Mouse (Mus musculus): Measurements from ENCODE around the gene Ubr7. TPM values are rescaled to one million over a fixed set of nuclear protein-coding genes. Genes with fewer than 3 reads are reported as not detected.

The Ubr7 gene
- polyA plus RNA-seq, 1 experiment from 2014 or later, result 45.8 TPM

DNA sequence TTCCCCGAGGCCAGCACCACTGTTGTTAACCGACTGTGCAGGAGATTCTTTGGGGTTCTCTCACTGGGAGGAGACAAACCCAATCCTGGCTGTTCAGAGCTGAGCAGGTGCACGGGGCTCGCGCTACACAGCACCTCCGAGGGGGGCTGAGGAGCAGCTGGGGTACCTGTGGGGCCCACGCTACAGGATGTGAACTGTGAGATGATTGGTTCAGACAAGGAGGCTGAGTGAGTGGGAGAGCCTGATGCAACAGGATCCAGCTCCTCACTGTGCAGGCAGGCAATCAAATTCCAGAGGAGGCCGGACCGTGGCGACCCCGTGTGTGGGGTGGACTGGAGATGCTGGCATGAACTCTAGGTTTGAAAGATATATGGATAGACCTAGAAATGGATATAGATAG is 35.3 kb upstream of the Ubr7 start:
- ATAC-seq (ENCODE audit: low read depth), result no peak; the same call in 1 of the 2 replicates
- Histone ChIP-seq H3K4me1 (ENCODE audit: control insufficient read depth, insufficient read depth, low read length) (0 out of 2 replicates have a peak, but pooled peaks cover 4% of the 10 kb centered on the region), H3K36me3 (ENCODE audit: control insufficient read depth, insufficient read depth, low read length) (no peaks in the 10 kb centered on the region), H3K27me3 (replicated peaks; ENCODE audit: control insufficient read depth, insufficient read depth, low read length) (no peaks in the 10 kb centered on the region), H3K27ac (replicated peaks; ENCODE audit: low read depth, low read length) (no peak overlapping the region), H3K9ac (ENCODE audit: low read depth, low read length) (no peak overlapping the region), H3K9me3 (ENCODE audit: control insufficient read depth, low read length) (no peaks in the 10 kb centered on the region), H3K4me2 (ENCODE audit: low read depth, low read length) (no peak overlapping the region), H3K4me3 (ENCODE audit: low read depth, low read length) (no peak overlapping the region)
- no peak for DNase-seq (ENCODE audit: low spot score)
- 43% methylated on average over 11 of the region's 11 CpGs for WGBS

DNA sequence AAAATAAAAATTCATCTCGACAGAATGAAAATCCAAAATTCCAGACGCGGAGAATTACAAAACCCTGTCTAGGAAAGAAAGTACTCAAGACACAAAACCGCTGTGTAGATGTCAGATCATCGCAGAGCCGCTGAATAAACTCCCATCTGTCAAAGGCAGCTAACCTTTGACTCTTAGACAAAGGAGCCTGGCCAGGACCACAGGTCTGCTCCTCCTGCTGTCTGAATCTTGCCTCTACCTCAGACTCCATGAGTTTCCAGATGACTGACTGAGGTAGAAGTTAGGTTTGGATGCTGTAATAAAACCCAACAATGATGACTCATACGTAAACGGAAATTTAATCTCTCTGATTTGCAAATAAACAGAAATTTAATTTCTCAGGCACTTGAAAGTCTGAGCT is 34.8 kb upstream of the Ubr7 start:
- no peak for DNase-seq (ENCODE audit: low spot score)
- 68% methylated on average over 8 of the region's 8 CpGs for WGBS

DNA sequence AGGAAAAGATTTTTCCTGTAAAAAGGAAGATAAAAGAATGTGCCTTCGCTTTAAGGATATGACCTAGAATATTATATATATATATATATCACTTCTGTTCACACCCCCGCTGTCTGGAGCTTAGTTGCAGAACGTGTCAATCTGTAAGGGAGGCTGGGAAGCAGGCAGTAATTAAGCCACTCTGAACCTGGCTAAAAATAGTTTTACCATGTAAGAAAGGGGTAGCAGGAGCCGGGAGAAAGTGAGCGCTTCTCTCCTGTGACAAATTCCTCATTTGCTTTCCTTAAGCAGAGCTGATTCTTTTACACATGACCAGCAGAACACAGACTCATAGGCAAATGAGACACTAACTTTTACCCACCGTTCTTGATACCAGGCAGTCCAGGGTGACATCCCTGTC is 33.9 kb upstream of the Ubr7 start:
- Histone ChIP-seq H3K36me3 (ENCODE audit: control insufficient read depth, insufficient read depth, low read length) (no peaks in the 10 kb centered on the region), H3K4me2 (ENCODE audit: low read depth, low read length) (no peak overlapping the region), H3K9ac (ENCODE audit: low read depth, low read length) (no peak overlapping the region), H3K27me3 (replicated peaks; ENCODE audit: control insufficient read depth, insufficient read depth, low read length) (no peaks in the 10 kb centered on the region), H3K4me3 (ENCODE audit: low read depth, low read length) (no peak overlapping the region), H3K4me1 (ENCODE audit: control insufficient read depth, insufficient read depth, low read length) (0 out of 2 replicates have a peak, but pooled peaks cover 4% of the 10 kb centered on the region), H3K27ac (replicated peaks; ENCODE audit: low read depth, low read length) (no peak overlapping the region), H3K9me3 (ENCODE audit: control insufficient read depth, low read length) (no peaks in the 10 kb centered on the region)
- ATAC-seq (ENCODE audit: low read depth) (no peak), DNase-seq (ENCODE audit: low spot score) (no peak)
- 60% methylated on average over 6 of the region's 6 CpGs for WGBS

More for the DNA sequence above, 34.8 kb upstream of the Ubr7 start:
- no peaks in the 10 kb centered on the region for H3K36me3 ChIP-seq (ENCODE audit: control insufficient read depth, insufficient read depth, low read length)
- no peak overlapping the region for H3K9ac ChIP-seq (ENCODE audit: low read depth, low read length)
- no peak overlapping the region for H3K4me2 ChIP-seq (ENCODE audit: low read depth, low read length)
- 0 out of 2 replicates have a peak, but pooled peaks cover 4% of the 10 kb centered on the region for H3K4me1 ChIP-seq (ENCODE audit: control insufficient read depth, insufficient read depth, low read length)
- H3K9me3 ChIP-seq (ENCODE audit: control insufficient read depth, low read length), result no peaks in the 10 kb centered on the region
- no peak overlapping the region for H3K27ac ChIP-seq (replicated peaks; ENCODE audit: low read depth, low read length)
- no peak overlapping the region for H3K4me3 ChIP-seq (ENCODE audit: low read depth, low read length)
- no peaks in the 10 kb centered on the region for H3K27me3 ChIP-seq (replicated peaks; ENCODE audit: control insufficient read depth, insufficient read depth, low read length)
- no peak for ATAC-seq (ENCODE audit: low read depth)

DNA sequence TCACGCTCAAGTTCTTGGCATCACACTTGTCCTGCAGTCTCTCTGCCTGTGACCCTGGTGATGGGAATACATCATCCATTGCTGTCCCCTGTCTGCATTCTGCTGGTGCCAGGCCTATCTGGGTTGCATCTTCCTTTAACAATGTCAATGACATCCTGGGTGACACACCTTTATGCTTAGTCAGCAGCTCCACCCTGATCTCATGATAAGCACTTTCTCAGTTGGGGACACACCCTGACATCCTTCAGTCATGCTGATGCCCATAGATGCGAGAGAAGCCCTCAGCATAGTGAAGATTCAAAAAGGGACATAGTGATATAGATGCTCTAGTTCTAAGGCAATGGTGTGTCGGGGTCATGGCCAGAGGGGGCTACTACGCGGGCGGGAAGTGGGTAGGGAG is 32.6 kb upstream of the Ubr7 start:
- no peak overlapping the region for H3K4me3 ChIP-seq (ENCODE audit: low read depth, low read length)
- WGBS, result 90% methylated on average over 6 of the region's 6 CpGs
- H3K4me1 ChIP-seq (ENCODE audit: control insufficient read depth, insufficient read depth, low read length), result peaks cover 6% of the 10 kb centered on the region; the same call in 1 of the 2 replicates
- H3K27me3 ChIP-seq (replicated peaks; ENCODE audit: control insufficient read depth, insufficient read depth, low read length), result no peaks in the 10 kb centered on the region
- no peaks in the 10 kb centered on the region for H3K9me3 ChIP-seq (ENCODE audit: control insufficient read depth, low read length)
- H3K36me3 ChIP-seq (ENCODE audit: control insufficient read depth, insufficient read depth, low read length), result no peaks in the 10 kb centered on the region
- DNase-seq (ENCODE audit: low spot score), result no peak
- no peak overlapping the region for H3K4me2 ChIP-seq (ENCODE audit: low read depth, low read length)
- no peak for ATAC-seq (ENCODE audit: low read depth)
- no peak overlapping the region for H3K27ac ChIP-seq (replicated peaks; ENCODE audit: low read depth, low read length)
- no peak overlapping the region for H3K9ac ChIP-seq (ENCODE audit: low read depth, low read length)

DNA sequence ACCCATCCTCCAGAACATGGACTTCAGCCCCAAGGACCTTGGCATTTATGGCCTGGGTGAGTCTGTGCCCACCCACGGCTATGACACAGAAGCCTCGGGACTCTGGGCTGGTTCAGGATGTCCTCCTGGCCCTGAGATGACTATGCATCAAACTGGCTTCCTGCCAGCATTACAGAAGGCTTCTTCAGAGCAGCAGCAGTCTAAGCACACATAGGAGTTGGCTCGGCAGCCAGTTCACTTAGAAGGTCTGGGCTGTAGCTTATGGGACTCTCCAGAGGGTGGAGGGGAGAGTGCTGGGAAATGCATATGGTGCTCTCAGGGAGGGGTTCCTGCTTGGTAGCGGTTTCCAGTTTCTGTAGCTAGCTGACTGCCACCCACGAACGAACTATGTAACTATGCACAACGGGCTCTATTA is 32.0 kb upstream of the Ubr7 start:
- ATAC-seq (ENCODE audit: low read depth), result no peak
- DNase-seq (ENCODE audit: low spot score), result no peak
- WGBS, result 63% methylated on average over 7 of the region's 7 CpGs
- Histone ChIP-seq H3K9me3 (ENCODE audit: control insufficient read depth, low read length) (no peaks in the 10 kb centered on the region), H3K9ac (ENCODE audit: low read depth, low read length) (no peak overlapping the region), H3K4me3 (ENCODE audit: low read depth, low read length) (no peak overlapping the region), H3K27ac (replicated peaks; ENCODE audit: low read depth, low read length) (no peak overlapping the region), H3K27me3 (replicated peaks; ENCODE audit: control insufficient read depth, insufficient read depth, low read length) (no peaks in the 10 kb centered on the region), H3K4me1 (ENCODE audit: control insufficient read depth, insufficient read depth, low read length) (peaks cover 13% of the 10 kb centered on the region), H3K4me2 (ENCODE audit: low read depth, low read length) (no peak overlapping the region), H3K36me3 (ENCODE audit: control insufficient read depth, insufficient read depth, low read length) (no peaks in the 10 kb centered on the region)

DNA sequence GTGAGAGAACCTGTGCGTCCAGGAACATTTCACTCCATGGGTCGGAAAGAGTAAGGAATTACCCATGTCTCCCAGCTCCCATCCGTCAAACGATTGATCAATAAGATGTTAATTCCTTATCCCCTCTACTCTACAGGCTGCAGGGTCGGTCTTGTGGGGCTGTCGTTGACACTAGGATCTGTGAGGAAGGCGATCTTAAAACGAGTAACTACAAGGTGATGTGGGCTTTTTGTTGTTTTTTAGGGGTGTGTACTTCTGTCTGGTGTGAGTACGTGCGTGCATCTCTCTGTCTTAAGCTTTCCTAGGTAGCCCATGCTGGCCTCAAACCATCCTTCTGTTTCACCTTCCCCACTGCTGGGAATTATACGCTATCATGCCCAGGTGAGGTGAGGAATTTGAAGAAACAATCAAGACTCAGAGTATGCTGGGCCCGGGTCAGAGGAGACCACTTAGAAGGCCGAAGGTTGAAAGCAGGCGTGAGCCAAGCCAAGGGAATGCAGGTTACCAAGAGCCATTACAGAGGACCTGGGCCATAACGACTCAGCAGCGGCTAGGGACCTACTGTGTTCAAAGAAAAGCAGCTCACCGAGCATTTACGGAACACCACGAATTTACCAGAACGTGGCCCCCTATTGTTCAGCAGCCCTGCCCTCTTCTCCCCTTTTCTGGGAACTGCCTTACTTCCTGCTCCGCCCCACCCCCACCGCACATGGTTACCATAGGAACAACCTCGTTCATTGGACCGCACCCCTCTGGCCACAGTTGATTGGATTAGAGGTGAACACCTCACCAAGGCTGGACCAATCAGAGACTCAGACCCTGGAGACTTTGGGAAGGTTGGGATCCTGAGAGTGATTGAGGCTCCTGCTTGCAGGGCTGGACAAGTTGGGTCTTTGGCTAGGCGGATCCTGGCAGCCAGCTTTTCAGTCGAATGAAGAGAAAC is 27.6 kb upstream of the Ubr7 start:
- H3K9me3 ChIP-seq (ENCODE audit: control insufficient read depth, low read length), result no peaks in the 10 kb centered on the region
- peak overlapping the region; percentile 51 for H3K4me2 ChIP-seq (ENCODE audit: low read depth, low read length)
- no peaks in the 10 kb centered on the region for H3K36me3 ChIP-seq (ENCODE audit: control insufficient read depth, insufficient read depth, low read length)
- peak overlapping the region; percentile 26 for H3K4me3 ChIP-seq (ENCODE audit: low read depth, low read length)
- peak; percentile 98 for ATAC-seq (ENCODE audit: low read depth)
- WGBS, result 33% methylated on average over 26 of the region's 26 CpGs
- peak; percentile 96 for DNase-seq (ENCODE audit: low spot score)
- H3K9ac ChIP-seq (ENCODE audit: low read depth, low read length), result peak overlapping the region; percentile 19; the same call in 1 of the 2 replicates
- H3K27me3 ChIP-seq (replicated peaks; ENCODE audit: control insufficient read depth, insufficient read depth, low read length), result no peaks in the 10 kb centered on the region
- H3K4me1 ChIP-seq (ENCODE audit: control insufficient read depth, insufficient read depth, low read length), result peaks cover 16% of the 10 kb centered on the region
- peak overlapping the region; percentile 77 for H3K27ac ChIP-seq (replicated peaks; ENCODE audit: low read depth, low read length)

DNA sequence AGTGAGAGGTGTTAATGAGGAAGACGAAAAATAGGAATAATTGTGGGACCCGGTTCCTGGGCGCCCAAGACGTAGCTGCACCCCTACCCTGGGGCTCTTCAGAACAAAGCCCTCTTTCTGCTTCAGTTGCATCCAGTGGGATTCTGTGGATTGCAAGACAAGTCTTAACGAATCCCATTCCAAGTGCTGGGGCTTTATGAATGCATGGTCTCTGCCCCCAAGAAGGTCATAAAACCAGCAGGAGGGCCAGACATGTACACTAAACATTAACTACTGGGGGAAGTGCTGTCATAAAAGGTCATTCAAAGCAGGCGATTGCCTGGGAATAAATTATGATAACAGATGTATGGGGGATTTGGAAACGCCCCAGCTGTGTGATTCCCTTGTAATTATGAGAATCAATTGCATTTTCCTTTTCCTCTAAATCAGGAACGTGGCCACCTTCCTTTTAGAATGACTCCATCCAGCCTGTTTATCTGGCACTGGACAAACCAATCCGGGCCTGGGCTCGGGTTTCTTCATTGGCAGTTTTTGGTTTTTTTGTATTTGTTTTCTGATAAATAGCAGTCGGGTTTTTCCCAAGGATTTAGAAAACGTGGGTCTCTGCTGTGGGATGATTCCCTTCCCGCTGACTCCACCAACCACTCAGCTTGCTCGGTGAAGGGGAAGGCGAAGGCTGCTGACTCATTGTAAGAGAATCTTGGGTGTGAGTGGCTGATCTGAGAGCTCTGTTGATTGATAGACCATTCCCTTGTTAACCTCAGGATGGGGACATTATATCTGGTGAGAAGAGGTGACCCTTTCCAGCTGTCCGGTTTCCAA is 26.8 kb upstream of the Ubr7 start:
- Histone ChIP-seq H3K27ac (replicated peaks; ENCODE audit: low read depth, low read length) (peak overlapping the region; percentile 77), H3K27me3 (replicated peaks; ENCODE audit: control insufficient read depth, insufficient read depth, low read length) (no peaks in the 10 kb centered on the region), H3K9ac (ENCODE audit: low read depth, low read length) (peak overlapping the region; percentile 19; the same call in 1 of the 2 replicates), H3K4me3 (ENCODE audit: low read depth, low read length) (peak overlapping the region; percentile 26), H3K9me3 (ENCODE audit: control insufficient read depth, low read length) (no peaks in the 10 kb centered on the region), H3K36me3 (ENCODE audit: control insufficient read depth, insufficient read depth, low read length) (no peaks in the 10 kb centered on the region), H3K4me1 (ENCODE audit: control insufficient read depth, insufficient read depth, low read length) (peaks cover 12% of the 10 kb centered on the region), H3K4me2 (ENCODE audit: low read depth, low read length) (peak overlapping the region; percentile 51)
- WGBS, result 36% methylated on average over 16 of the region's 16 CpGs
- ATAC-seq (ENCODE audit: low read depth) (peak; percentile 21; the same call in 1 of the 2 replicates), DNase-seq (ENCODE audit: low spot score) (no peak)

DNA sequence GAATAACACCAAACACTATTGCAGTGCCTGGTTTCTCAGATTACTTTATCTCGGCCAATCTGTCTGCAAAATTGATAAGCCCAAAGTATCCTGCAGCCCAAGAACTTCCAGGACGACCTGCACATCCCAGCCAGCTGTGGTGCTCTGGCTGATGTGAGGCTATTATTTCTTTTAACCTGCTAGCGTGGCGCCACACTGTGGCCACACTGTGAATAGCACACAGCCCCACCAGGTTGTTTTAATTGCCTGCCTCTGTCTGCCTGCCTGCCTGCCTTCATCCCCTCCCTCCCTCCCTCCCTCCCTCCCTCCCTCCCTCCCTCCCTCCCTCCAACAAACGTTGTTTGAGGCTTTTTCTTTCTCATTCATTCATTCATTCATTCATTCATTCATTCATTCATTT is 24.4 kb upstream of the Ubr7 start:
- no peak overlapping the region for H3K4me2 ChIP-seq (ENCODE audit: low read depth, low read length)
- H3K9me3 ChIP-seq (ENCODE audit: control insufficient read depth, low read length), result no peaks in the 10 kb centered on the region
- H3K4me1 ChIP-seq (ENCODE audit: control insufficient read depth, insufficient read depth, low read length), result peaks cover 12% of the 10 kb centered on the region
- DNase-seq (ENCODE audit: low spot score) (no peak), ATAC-seq (ENCODE audit: low read depth) (no peak)
- no peak overlapping the region for H3K4me3 ChIP-seq (ENCODE audit: low read depth, low read length)
- no peaks in the 10 kb centered on the region for H3K27me3 ChIP-seq (replicated peaks; ENCODE audit: control insufficient read depth, insufficient read depth, low read length)
- 13% methylated on average over 5 of the region's 5 CpGs for WGBS
- no peak overlapping the region for H3K27ac ChIP-seq (replicated peaks; ENCODE audit: low read depth, low read length)
- no peaks in the 10 kb centered on the region for H3K36me3 ChIP-seq (ENCODE audit: control insufficient read depth, insufficient read depth, low read length)
- no peak overlapping the region for H3K9ac ChIP-seq (ENCODE audit: low read depth, low read length)

Data from embryonic facial prominence, embryonic 14.5 days (tissue).